Mouse (Mus musculus) layer of hippocampus, adult 9-11 months (tissue): ENCODE data around the gene Zbtb49.

ENCODE experiments used
- DNase-seq: peaks from one replicate; pipeline ENCODE4 v3.0.0; 2022

The Zbtb49 gene

GRCm38 (mm10) chr5:38194946-38195345 lies 25.3 kb downstream of the Zbtb49 start:
- DNase-seq: no peak

DNA sequence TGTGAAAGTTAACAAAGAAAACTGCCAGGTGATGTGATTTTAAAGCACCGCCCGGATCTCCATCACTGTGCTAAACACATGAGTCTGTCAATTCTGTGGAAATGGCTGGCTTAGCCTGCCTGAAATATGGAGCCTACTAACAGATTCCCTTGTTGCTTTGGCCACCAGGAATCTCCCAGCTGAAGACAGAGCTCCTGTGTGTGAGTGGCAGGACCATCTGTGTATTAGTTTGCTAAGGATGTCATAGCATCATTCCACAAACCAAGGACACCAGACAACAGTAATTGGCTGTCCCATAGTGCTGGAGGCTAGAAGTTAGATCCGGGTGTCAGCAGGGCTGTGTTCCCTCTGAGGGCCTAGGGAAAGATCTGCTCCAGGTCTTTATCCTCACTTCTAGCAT lies 29.4 kb downstream of the Zbtb49 start:
- DNase-seq: no peak

DNA sequence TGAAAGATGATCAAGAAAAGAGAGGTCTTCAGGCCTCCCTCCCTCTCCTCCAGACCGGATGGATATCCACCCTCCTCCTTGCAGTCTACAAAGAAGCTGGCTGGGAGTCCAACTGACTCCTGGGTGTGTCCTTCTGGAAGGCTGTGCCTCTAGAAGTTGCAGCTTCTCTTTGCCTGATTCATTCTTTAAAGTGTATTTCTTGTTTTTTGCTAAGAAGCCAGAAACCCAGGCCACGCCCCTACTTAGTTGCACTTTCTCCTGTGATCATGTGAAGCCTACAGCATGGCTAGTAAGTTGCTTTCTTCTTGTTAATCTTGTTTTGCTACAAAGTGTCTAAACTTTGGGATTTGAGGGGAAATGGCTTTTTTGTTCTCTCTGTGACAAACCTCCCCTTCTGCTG lies 33.3 kb downstream of the Zbtb49 start:
- DNase-seq: no peak

GRCm38 (mm10) chr5:38184688-38185285 lies 35.5 kb downstream of the Zbtb49 start:
- DNase-seq: no peak

GRCm38 (mm10) chr5:38174256-38174912 lies 45.9 kb downstream of the Zbtb49 start:
- DNase-seq: no peak

GRCm38 (mm10) chr5:38173766-38174165 lies 46.5 kb downstream of the Zbtb49 start:
- DNase-seq: no peak

GRCm38 (mm10) chr5:38168497-38168896 lies 51.8 kb downstream of the Zbtb49 start:
- DNase-seq: no peak

- no peak for DNase-seq
Observed at GRCm38 (mm10) chr5:38159634-38160413, 60.4 kb downstream of the Zbtb49 start, which contains the start of gene Nsg1. Nsg1 (minus strand) TSS chr5:38159907.

DNA sequence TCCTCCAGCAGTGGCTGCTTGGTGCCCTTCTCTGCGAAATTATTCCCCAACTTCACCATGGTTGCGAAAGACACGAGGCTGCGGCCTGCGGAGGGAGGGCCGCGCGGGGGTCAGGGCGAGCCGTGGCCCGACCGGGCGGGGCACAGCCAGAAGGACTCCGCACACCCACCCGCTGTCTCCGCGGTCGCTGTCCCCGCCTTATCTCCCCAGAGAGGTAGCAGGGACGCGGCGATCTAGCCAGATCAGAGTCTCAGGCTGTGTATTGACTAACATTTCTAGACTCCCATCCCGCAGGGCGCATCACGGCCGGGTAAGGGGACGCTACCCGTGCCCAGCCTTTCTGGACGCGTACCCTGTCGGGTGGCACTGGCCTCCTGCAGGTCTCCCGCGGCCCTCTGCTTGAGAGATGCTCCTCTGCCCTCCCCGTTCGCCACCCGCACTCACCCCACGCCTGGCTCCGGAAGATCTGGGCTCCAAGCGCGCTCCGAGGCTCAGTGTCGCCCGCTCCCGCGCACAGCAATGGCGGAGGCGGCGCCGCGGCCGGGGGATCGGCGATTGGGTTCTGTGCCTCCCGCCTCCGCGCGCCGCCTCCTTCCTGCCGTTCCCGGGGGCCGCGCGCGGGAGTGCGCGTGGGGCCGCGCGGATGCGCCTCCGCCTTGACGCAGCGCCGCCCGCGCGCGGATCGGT lies 61.2 kb downstream of the Zbtb49 start:
- peak; percentile 76 for DNase-seq

GRCm38 (mm10) chr5:38158501-38158946 lies 61.7 kb downstream of the Zbtb49 start:
- peak; percentile 43 for DNase-seq

DNA sequence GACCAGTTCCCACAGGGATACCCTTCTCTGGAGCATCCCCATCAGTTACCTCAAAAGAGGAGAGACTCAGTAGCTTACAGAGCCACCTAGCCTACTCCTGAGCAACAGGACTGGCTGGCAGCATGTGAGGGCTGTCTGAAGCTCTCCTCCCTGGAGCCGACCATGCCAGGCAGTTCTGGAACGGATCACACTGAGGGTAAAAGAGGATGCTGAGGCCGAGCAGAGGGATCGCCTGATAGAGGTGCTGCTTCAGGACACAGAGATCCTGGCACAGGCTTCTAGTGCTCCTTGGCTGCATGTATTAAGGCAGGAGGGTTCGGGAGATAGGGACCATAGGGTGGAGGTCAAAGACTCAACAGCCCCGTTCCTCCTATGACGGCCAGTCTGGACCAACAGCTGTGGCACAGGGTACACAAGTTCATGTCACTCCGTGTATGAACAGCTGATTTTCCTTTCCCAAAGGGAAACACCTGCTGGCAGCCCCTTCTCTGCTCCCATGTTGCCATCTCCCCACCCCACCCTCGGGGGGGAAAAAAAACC lies 62.7 kb downstream of the Zbtb49 start:
- no peak for DNase-seq

DNA sequence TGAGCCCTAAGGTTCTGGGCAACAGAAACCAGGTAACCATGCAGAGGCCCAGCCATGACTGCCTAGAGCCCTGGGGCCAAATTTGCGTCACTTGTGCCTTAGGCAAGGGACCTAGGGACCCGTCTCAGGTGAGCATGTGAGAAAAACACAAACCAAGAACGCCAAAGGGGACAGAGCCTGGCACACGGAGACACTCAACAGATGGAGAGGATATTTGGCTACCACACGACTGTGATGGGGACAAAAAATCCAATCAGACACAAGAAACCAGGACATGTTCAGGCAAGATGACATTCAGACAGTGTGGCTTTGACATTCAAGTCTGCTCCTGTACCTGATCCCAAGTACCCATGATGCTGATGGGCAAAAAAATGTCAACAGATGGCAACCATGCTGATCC lies 66.6 kb downstream of the Zbtb49 start:
- DNase-seq: no peak

GRCm38 (mm10) chr5:38152201-38153108 lies 67.8 kb downstream of the Zbtb49 start:
- DNase-seq: no peak

DNA sequence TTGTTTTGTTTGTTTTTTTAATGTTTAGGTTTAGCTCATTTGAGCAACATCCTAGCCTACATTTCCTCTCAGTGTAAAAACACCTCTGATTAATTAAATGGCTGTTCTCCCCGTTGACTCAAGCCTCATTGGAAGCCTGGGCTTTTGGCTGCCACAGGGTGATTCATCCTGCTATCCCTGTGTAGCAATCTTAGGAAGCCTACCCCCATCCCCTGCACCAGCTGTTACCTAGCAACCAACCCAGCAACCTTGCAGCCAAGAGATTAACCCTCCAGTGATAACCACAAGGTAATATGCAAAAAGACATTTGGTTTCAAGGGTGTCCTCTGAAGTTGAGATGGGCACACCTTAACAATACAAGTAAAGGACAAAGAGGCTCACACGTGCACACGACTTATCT lies 69.0 kb downstream of the Zbtb49 start:
- DNase-seq: peak; percentile 83

DNA sequence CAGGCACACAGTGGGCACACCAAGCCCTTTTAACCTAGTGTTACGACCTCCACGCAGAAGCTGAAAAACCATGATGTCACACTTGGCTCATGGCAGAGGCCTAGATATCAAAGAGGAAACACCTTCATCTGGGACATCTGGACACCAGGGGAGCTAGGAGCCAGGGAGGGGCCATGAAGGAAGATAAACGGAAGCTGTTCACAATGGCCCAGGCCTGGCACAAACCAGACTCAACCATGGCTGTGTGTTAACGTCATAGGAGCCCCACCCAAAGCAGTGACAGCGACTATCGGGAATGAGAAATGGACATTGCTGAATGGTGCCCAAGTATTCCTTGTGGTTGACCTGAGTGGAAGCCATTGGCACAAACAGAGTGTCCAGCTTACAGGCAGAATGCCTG lies 73.7 kb downstream of the Zbtb49 start:
- DNase-seq: no peak

- DNase-seq: no peak
Observed at GRCm38 (mm10) chr5:38140893-38141292, 79.4 kb downstream of the Zbtb49 start.
